Mouse (Mus musculus): Measurements from ENCODE around the gene Gsk3a.

Gsk3a gene

DNA sequence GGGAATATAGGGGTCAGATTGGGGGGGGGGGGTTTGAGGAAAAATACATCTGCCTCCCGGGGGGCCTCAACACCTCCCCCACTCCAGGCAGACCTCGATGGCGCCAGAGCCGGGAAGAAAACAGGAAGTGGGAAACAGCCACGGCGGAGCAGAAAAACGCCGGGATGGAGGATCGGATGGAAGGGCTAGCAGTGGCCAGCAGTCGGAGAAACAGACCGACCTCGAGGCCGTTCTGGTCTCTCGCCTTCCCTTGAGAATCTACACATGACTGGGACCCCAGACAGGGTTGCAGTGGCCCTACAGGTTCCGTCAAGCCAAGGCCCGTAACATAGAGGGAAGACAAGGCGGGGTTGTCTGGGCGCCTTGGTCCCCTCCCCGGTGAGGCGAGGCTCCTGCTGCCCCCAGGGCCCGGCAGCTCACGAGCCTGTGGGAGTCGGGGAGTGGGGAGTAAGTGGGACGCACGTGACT, 11.2 kb upstream of the Gsk3a start:
- no peak for DNase-seq

DNA sequence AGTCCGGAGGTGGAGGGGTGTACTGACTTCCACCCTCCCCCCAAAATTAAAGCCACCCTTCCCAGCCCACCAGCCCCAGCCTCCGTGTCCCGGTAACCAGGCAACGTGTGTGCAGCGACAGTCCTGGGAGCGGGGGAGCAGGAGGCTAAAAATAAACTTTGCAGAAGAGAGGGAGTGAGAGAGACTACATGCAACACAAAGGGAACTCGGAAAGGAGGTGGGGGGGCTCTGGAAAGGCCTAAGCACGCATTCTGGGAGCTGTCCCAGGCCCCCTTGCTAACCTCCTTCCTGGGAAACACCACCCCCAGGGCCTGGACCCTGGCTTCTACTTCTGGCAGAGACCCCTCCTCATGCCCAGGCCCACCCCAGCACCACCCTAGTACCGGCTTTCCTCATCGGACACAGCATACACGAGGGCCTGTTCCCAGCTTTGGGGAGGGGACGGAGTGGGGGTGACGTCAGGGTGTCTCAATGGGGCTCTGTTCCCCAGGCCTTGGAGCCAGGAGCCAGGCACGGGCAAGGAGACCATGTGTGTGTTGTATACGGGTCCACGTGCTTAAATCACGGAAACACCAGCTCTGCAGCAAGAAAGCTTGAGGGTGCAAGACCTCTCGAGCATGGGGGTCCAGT, 10.5 kb upstream of the Gsk3a start:
- peak in 1 of 2 experiments; percentile 46 for DNase-seq

DNA sequence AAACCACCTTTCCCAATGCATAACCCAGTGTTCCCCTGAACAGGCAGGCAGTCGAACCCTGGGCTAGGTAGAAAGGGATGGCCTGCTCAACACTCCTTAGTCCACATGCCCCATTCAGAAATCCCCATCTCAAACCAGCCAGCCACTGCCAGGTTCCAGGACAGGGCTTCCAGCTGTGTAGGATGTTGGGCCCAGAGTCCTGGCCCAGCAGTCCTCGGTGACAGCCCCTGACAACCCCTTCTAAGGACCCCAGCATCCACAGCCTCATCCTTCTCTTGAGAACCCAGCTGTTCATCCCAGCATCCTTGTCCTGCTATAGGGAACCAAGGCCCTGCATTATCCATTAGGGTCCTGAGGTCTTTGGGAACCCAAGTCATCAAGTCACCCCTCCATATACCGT, 9.8 kb upstream of the Gsk3a start:
- no peak for DNase-seq

DNA sequence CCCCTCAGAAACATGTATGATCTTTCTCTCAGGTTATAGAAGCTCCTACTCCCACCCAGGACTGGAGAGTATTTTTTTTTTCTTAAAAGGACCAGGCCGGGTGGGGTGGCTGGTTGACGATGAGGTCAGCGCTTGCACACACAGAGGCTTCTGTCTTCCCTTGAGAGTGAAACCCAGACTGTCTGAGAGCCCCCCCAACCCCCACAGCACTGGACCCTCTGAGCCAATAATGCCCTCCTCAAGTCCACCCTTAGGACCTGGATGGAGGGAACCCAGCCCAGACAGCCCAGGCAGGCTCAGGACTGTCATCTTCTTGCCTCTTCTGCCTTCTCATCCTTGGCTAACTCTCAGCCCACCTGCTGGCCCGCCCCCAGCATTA, 9.1 kb upstream of the Gsk3a start:
- DNase-seq = no peak

DNA sequence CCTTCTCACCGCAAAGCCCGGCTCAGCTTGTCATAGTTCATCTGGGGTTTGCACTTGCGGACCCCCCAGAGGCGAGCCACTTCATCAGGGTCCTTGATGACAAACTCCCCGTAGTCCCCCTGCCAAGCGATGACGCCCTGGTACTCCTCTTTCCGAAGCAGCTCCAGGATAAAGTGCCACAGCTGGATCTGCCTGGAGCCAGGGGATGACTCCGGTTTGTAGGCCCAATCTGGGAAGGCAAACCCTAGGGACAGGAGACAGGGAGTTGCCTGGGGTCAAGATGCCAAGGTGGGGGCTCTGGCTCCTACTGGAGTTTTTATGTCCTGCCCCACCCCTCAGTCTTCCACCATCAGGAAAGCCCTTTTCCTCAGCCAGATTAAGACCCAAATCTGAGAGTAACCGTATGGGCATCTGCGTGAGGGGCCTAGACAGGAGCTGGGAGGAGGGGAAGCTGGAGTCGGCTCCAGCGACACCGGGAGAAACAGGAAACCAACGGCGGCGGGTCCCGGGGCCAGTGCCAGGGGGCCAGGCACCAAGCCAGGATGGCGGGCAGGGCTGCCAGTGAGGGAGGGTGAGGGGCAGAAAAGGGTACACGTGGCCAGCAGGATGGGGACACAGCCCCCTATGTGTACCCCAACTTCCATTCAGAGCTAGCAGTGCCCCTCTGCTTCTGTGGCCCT, 8.6 kb upstream of the Gsk3a start:
- DNase-seq = no peak

DNA sequence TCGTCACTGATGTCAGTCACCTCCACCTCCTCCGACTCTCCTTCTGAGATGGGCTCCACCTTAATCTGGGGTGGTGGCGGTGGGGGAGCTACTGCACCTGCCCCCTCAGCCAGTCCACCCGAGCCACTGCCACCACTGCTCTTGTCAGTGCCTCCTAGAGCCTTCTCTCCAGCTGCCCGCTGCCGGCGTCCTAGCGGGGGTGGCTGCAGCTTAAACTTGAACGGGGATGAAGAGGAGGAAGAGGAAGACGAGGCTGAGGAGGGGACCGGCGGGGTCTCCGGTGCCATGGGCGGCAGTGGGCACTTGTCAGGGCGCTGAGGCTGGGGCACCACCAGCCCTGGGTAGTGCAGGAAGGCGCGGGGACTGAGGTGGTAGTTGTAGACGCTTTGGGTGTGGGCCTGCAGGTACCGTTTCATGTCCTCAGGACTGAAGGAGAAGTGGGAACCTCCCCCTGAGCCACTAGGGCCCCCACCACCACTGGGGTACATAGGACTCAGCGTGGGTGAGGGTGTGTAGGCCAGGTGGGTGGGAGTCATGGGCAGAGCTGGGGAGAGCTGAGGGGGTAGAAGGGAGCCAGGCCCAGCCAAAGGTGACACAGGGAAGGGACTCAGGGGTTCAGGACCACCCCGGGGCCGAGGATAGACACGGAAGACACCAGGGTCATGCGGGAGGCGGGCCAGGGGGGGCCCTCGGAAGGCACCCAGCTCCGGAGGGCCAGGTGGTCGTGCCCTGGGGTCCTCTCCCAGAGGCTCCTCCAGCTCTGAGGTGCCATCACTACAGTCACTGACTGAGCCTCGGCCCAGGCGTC, 7.1 kb upstream of the Gsk3a start:
- DNase-seq = no peak

DNA sequence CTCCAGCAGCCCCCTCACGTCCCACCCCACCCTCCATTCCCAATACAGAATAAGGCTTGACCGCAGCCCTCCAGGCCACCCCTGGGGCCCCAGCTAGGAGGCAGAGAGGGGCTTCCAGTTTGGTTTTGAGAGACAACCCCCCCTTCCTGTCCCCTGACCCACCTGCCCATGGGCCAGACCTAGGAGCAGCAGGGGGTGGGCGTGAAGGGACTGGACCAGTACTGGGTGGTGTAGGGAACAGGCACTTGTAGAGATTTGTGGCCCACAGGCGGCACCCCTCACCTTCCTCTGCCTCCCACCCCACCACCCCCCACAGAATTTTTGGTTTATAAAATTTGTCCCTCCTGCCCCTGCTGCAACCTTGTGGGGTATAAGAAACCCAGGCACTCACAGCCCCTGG, 5.7 kb upstream of the Gsk3a start:
- no peak for DNase-seq

DNA sequence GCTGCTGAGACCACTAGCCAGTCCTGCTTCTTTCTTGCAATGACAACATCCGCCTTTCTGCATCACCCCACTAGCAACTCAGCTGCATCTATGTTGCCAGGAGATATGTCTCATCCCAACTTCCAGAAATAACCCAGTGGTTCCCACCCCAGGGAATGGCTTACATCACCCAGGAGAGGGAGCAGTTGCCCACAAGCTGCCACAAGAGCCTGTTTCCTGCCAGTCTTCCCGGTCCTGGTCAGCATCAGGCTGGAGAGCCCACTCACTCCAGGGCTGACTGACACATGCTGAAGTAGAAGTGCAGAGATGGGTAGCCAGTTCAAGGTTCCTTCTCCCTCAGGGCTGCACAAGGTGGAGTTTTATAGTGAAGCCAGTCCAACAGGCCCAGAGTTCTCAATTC, 3.4 kb upstream of the Gsk3a start:
- no peak for DNase-seq

DNA sequence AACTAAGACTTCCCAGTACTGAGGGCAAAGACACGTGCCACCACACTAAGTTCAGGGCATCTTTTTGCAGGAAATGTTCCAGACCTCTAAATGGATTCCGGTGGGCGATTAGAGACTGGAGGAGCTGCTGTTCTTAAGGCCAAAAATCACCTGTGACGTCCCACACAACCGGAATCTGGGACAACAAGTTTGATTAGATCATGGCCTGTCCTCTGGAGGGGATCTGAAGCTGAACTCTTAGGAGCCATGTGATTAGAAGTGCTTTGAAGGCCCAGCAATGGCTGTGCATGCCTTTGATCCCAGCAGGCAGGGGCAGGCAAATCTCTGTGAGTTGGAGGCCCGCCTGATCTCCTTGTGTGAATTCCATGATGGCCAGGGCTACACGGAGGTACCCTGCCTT, 3.0 kb upstream of the Gsk3a start:
- no peak for DNase-seq

DNA sequence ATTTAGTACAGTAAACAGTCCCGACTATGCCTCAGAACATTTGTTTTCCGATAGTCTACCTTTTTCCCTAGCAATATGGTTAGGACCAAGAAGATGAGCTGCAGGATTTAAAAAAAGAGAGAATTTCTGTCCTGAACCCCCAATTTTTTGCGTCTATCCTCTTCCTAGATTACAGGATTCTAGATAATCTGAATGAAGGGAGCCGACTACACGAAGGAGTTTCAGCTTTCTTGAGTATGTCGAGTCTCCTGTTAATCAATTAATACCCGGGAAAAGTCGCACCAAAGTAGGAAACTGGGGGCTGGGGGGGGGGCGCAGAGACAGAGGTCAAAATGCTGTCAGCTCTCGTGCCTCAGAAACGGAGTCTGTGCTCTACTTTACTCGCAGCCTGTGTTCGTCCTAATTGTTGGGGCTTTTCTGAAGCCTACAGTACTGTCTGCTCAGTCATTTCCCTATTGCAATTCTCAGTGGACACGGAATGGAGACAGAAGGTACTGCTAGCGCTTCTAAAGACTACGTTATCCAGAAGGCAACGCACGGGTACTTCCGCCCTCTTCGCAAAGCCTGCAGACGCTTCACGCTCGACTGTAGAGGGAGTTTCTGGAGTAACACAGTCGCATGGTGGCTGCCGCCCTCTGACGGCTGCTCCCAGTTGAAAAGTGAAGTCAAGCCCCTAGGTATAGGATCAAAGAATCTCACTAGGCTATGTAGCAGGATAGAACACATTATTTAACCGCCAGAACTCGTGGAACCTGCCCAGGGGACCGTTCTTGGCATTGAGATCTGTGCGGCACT, 1.4 kb upstream of the Gsk3a start:
- peak; percentile 80 to 91 for DNase-seq

DNA sequence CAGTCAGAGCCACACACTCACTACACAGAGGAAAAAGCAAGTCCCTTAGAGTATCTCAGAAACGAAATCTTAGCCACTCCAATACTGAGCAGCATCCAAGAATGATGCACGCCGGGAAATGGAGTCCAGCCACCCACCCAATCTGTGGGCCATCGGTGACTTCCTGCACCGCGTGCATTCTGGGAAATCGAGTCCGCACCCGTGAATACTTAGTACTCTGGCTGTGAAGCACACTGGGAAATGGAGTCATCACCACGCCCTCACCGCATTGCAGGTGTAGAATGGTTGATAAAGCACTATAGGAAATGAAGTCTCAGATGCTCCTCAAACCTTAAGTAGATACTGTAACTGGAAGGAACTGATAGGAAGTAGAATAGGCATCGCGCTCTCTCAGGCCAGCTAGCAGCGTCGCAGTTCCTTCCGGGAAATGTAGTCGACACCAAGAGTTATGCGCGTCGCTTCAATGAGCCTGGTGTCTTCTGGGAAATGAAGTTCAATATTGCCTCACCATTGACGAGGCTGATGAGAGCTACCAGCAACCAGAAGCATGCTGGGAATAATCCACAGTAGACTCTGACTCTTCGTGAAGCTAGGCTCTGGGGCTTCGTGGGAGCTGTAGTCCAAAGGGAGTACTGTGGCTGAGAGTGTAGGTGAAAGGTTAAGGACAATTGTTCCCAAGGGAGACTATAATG, 510 bp upstream of the Gsk3a start:
- DNase-seq = peak; percentile 87 to 93

DNA sequence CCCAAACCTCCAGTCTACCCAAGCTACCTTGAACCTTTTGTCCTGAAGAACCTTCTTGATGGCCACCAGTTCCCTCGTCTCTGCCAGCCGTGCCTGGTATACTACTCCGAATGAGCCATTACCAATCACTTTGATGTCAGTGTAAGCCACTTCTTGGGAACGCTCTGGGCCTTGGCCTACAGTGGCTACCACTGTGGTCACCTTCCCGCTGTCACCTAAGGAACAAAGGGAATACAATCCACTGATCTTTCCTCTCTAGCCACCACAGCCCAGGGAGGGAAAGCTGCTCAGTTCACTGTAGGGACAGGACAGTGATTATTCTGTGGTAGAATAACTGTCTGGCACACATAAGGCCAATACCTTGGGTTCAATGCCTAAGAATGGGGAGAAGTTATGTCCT, 2.1 kb downstream of the Gsk3a start:
- peak in 1 of 2 experiments; percentile 10 for DNase-seq

DNA sequence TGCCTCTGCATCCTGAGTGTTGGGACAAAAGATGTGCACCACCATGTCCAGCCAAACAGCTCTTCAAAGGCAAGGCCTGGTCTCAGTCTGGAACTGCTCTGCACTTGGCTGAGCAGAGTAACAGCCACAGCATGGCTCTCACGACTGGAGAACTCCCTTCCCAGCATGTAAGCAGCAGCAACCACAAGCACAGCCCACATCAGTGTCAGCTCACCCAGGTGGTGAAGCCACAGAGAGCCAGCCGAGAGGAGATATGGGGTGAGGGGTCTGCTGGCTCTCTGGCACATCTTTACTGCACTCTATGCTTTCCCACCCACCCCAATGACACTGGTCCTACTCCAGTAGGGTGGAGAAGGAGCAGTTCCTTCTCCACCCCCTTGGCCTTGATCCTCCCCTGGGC, 4.6 kb downstream of the Gsk3a start:
- peak; percentile 74 to 83 for DNase-seq

DNA sequence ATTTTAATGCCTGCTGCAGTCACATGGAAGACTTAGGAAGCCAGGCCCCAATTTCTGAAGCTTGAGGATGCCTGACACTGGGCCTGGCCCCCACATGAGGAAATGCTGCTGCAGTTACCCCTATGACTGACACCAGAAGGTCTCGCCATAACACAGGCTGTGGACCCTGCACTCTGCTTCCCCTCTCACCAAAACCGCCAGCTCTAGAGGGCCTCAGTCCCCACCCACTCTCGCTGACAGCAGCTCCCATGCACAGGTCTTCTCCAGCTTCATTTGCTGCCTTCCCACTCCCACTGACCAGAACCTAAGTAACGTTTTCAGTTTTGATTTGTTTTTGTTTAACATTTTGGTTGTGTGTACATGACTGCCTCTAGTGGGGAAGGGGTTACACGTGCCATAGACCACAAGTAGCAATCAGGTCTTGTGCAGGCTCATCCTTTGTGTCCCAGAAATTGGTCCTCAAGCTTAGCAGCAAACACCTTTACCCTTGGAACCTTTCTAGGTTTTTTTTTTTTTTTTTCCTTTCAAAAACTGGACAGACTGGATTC, 5.5 kb downstream of the Gsk3a start:
- peak in 1 of 2 experiments; percentile 57 for DNase-seq

DNA sequence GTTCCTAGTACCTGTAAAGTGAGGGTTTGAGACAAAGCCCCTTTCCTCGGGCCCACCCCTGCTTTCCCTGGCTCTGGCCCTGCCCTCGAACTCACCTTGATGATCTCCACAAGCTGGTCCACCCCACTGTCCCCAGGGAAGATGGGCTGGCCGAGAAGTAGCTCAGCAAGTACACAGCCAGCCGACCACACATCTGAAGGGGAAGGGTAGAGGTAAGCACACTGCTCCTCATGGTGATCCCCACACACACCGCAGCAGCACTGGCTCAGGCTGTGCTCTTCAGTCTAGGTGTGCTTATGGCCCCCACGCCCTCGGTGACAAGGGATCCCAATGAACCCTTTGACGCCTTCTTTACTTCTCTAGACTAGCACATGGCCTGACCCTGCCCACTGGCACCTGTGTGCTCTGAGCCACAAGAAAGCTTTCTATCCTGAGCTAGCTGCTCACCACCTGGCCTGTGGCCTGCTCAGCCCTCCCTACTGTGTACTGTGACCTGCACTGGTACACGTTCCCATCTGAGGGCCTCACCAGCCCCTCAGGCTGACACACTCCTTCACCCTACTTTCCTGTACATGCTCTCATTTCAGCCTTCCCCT, 6.9 kb downstream of the Gsk3a start:
- peak in 1 of 2 experiments; percentile 63 for DNase-seq

DNA sequence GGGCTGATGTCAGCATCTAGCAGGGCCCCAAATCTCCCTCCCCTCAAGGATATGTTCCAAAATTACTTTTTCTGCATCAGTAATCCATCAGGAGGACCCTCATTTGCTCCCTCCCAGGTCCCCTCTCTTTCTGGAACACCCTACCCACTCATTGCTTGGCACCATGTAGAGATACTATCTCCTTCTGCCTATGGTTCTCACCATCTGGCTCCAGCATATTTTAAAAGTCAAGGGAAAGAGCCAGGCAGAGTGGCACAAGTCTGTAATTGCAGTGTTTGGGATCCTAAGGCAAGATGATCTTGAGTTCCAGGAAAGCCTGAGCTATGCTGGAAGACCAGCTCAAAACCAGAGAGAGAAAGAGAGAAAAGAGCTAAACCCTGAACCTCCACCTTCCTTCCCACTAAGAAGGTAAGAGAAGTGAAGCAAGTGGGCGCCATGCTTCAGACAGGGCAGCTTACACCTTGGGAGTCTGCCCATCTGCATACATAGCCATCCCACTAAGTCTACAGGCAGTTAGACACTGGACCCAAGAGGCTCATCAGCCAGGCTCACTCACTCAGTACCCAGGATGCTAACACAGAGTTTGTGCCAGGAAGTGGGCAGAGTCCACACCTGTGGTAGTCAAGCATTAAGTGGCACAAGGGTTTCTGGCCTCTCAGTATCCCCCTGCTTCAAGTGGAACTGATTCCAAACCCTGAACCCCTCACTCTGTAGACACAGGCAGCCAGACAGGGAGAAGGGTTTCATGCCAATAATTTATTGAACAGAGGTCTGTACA, 9.9 kb downstream of the Gsk3a start:
- DNase-seq = no peak

DNA sequence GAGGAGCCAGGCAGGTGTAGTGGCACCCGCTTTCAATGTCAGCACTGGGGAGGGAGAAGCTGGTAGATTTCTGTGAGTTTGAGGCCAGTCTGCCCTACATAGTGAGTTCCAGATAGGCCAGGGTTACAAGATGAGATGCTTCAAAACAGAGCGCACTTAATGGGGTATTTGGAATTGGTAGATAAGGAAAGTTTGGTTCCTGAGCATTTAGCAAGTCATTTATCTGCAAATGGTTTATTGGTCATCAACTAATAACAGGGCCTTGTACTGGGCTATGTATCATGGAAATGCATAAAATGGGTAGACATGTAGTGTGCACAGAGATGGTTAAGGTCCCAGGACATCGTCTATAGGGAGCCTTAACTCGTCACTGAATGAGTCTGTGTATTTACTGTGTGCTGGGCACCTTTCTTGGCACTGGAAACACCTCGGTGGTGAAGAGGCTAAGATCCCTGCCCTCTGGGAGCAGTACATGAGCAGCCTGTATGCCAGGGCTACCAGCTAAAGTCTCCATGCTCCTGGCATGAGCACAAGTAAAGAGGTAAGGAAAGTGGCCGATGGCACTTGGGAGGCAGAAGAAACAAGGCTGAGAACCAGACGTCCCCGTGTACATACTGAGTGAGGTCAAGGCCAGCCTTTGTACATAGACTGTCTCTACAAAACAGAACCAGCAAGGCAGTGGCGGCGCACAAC, 15.2 kb downstream of the Gsk3a start:
- no peak for DNase-seq

DNA sequence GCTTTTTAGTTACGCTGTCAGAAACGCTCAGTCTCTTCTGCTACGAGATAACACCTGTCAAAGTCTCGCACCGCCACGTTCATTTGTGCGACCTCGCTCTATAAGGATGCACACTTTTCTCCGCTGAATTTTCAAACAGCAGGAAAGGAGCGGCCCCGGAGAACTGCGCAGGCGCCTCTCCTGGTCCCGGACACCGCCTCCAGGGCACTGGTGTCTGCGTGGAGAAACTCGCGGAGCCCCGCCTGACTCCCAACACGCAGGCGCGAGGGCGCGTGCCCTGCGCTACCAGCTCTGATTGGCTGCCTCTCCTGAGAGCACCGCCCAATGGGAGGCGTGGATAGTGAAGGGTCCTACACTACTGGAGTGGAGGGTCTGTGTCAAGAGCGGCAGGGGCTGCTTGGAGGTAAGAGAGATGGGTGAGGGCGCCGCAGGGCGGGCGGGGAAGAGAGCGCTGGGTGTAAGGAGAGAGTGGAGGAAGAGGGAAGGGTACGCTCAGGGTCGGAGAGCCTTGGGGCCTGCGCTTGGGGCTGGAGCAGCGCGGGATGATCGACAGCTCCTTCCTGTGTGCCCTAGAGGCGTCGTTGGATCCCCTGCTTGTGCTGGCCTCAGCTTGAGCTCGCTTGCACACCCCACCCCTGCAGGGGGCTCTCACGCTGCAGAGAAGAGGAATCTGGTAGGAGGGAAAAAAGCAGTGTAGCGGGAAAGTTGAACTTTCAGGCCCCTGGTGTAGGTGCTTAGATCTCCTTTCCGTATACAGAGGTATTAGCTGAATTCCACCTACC, 16.4 kb downstream of the Gsk3a start, which contains the start of gene Zfp526:
Gene Zfp526 (plus strand): TSS at position 324 of the 782 bp plus-strand sequence.
- peak; percentile 98 to 100 for DNase-seq

DNA sequence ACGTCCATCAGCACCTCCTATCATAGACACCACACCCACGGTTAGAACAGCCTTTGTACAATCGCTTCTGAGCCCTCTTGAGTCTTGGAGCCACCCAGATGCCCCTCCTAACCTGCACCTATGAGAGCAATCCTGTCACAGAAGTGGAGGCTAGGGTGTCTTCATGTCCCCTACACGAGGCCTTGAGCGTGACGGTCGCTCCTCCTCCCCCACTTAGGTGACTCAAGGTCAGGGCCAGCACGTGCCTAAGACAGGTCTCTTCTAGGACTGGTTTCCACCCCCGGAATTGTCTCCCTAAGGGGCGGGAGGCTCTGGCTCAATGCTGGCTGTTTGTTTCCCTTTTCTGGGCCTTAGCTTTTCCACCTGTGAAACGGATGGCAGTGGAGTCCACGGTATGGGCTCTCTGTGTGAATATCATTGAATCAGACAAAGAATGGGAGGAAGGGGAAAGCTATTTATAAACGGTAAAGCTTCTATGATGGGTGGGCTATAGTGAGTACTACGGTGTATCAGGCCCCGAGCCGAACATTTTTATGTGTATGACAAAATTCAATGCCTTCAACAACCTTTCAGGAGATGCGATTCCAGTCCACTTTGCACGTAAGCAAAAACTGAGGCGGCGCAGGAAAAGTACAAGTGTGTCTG, 17.1 kb downstream of the Gsk3a start, which contains the start of gene Dedd2:
Gene Dedd2 (minus strand): TSS at position 159 of the 645 bp plus-strand sequence.
- DNase-seq = peak in 1 of 2 experiments; percentile 51

Measured in thymus, postnatal 36 days (tissue).